Comparison of ENCODE assay signal across 8 mouse cellular contexts in genomic region chr3:52267652-52268486, GRCm38 (mm10). TPM values are rescaled to one million over a fixed set of nuclear protein-coding genes. Genes with fewer than 3 reads are reported as not detected.
DNase-seq lines count a peak whose midpoint lies in the region; ATAC-seq and TF ChIP-seq lines count a peak whose summit lies in the region.

Gene Foxo1 (plus strand): TSS chr3:52268336.

- DNase-seq in layer of hippocampus, adult 11-12 months (ENCODE audit: low spot score): peak; percentile 84
- DNase-seq in layer of hippocampus, adult 9-10 months (ENCODE audit: low spot score): no peak
- peak; percentile 91 for DNase-seq in embryonic facial prominence, embryonic 11.5 days (ENCODE audit: low spot score)
- peak; percentile 99 for DNase-seq in heart, adult 11 months
- DNase-seq in kidney, adult 18-20 months: peak; percentile 90
- peak; percentile 82 to 84 for DNase-seq in spleen, adult 2 months (ENCODE audit: low read depth in 1 of 2, low spot score in 2 of 2)

- H3K9me3 ChIP-seq in embryonic facial prominence, embryonic 11.5 days (replicated peaks; ENCODE audit: control insufficient read depth, low read length): no peaks in the 10 kb centered on the region
- H3K9me3 ChIP-seq in limb, embryonic 13.5 days: no peaks in the 10 kb centered on the region
- H3K9me3 ChIP-seq in midbrain, embryonic 15.5 days: no peaks in the 10 kb centered on the region

- peak; percentile 97 for TF ChIP-seq POLR2A in spleen, adult 2 months (IDR thresholded peaks at IDR 0.05; ENCODE audit: low read depth, low read length)

- ATAC-seq in embryonic facial prominence, embryonic 11.5 days (replicated peaks; ENCODE audit: insufficient number of reproducible peaks, low FRiP score, low TSS enrichment, low read depth): peak; percentile 89
- ATAC-seq in limb, embryonic 13.5 days (ENCODE audit: low FRiP score, low read depth): peak; percentile 92
- ATAC-seq in midbrain, embryonic 15.5 days (replicated peaks): peak; percentile 97

- H3K4me2 ChIP-seq in embryonic facial prominence, embryonic 11.5 days (ENCODE audit: low read depth, low read length): peak within 1 kb of the TSS; percentile 97
- H3K4me2 ChIP-seq in limb, embryonic 13.5 days (replicated peaks): peak within 1 kb of the TSS; percentile 99
- peak within 1 kb of the TSS; percentile 90 for H3K4me2 ChIP-seq in midbrain, embryonic 15.5 days

- TF ChIP-seq CTCF in spleen, adult 2 months (IDR thresholded peaks at IDR 0.05; ENCODE audit: extremely low read depth, insufficient read depth, insufficient read length, insufficient replicate concordance): no peak

- H3K4me1 ChIP-seq in embryonic facial prominence, embryonic 11.5 days (ENCODE audit: control insufficient read depth, insufficient read depth, low read length): no peaks in the 10 kb centered on the region
- peaks cover 35% of the 10 kb centered on the region for H3K4me1 ChIP-seq in limb, embryonic 13.5 days
- H3K4me1 ChIP-seq in midbrain, embryonic 15.5 days: peaks cover 27% of the 10 kb centered on the region
- H3K4me1 ChIP-seq in spleen, adult 2 months (ENCODE audit: control insufficient read depth, insufficient read depth, insufficient read length): peaks cover 10% of the 10 kb centered on the region; the same call in 1 of the 2 replicates

- H3K36me3 ChIP-seq in embryonic facial prominence, embryonic 11.5 days (replicated peaks; ENCODE audit: control insufficient read depth, insufficient read depth, low read depth, low read length): no peaks in the 10 kb centered on the region
- no peaks in the 10 kb centered on the region for H3K36me3 ChIP-seq in limb, embryonic 13.5 days
- H3K36me3 ChIP-seq in midbrain, embryonic 15.5 days (replicated peaks): no peaks in the 10 kb centered on the region
- no peaks in the 10 kb centered on the region for H3K36me3 ChIP-seq in spleen, adult 2 months (ENCODE audit: control insufficient read depth, insufficient read depth, low read length)

- under 1% methylated on average over 78 of the region's 85 CpGs for WGBS in embryonic facial prominence, embryonic 11.5 days
- WGBS in limb, embryonic 13.5 days: under 1% methylated on average over 85 of the region's 85 CpGs
- WGBS in midbrain, embryonic 15.5 days: under 1% methylated on average over 71 of the region's 85 CpGs
- under 1% methylated on average over 85 of the region's 85 CpGs for WGBS in spleen, adult 2 months

- H3K4me3 ChIP-seq in embryonic facial prominence, embryonic 11.5 days (ENCODE audit: low read depth, low read length): peak within 1 kb of the TSS; percentile 84
- H3K4me3 ChIP-seq in limb, embryonic 13.5 days: peak within 1 kb of the TSS; percentile 84
- peak within 1 kb of the TSS; percentile 91 for H3K4me3 ChIP-seq in midbrain, embryonic 15.5 days
- H3K4me3 ChIP-seq in spleen, adult 2 months (ENCODE audit: extremely low read depth, insufficient read depth, insufficient read length): peak within 1 kb of the TSS; percentile 79

- peaks cover 6% of the 10 kb centered on the region for H3K27me3 ChIP-seq in embryonic facial prominence, embryonic 11.5 days (ENCODE audit: control insufficient read depth, insufficient read depth, low read length)
- H3K27me3 ChIP-seq in limb, embryonic 13.5 days: peaks cover 20% of the 10 kb centered on the region
- H3K27me3 ChIP-seq in midbrain, embryonic 15.5 days (replicated peaks): peaks cover 64% of the 10 kb centered on the region
- H3K27me3 ChIP-seq in spleen, adult 2 months (ENCODE audit: control insufficient read depth, insufficient read depth, low read length): no peaks in the 10 kb centered on the region; the same call in 1 of the 2 replicates

- peak within 1 kb of the TSS; percentile 80 for H3K9ac ChIP-seq in embryonic facial prominence, embryonic 11.5 days (replicated peaks; ENCODE audit: low read length)
- H3K9ac ChIP-seq in limb, embryonic 13.5 days: peak within 1 kb of the TSS; percentile 88
- peak within 1 kb of the TSS; percentile 47 for H3K9ac ChIP-seq in midbrain, embryonic 15.5 days

- peak within 1 kb of the TSS; percentile 65 for H3K27ac ChIP-seq in embryonic facial prominence, embryonic 11.5 days (replicated peaks; ENCODE audit: low read depth, low read length)
- H3K27ac ChIP-seq in limb, embryonic 13.5 days: peak within 1 kb of the TSS; percentile 86
- peak within 1 kb of the TSS; percentile 62; the same call in 1 of the 2 replicates for H3K27ac ChIP-seq in midbrain, embryonic 15.5 days
- H3K27ac ChIP-seq in spleen, adult 2 months (ENCODE audit: insufficient read depth, low read length): peak within 1 kb of the TSS; percentile 99

RNA-seq across cellular contexts. Expression of gene Foxo1, which starts in this region (rescaled TPM):
- 5.2 and 5.8 TPM in 2 replicates for polyA plus RNA-seq in embryonic facial prominence, embryonic 11.5 days (2014; fragmentation: Nextera tagmentation; extraction: Ambion mirVana)
- 5.2 and 5.5 TPM in 2 replicates for polyA plus RNA-seq in limb, embryonic 13.5 days (2015; fragmentation: Nextera tagmentation; extraction: Ambion mirVana)
- 3.7 and 3.9 TPM in 2 replicates for polyA plus RNA-seq in midbrain, embryonic 15.5 days (2015; fragmentation: Nextera tagmentation; extraction: Ambion mirVana)
- polyA plus RNA-seq in spleen, adult 2 months (2012; rRNA removed): 21.3 and 33.2 TPM in 2 replicates
